Comparison of ENCODE assay signal across 8 mouse cellular contexts in genomic region chr15:82354126-82354945, GRCm38 (mm10). TPM values are rescaled to one million over a fixed set of nuclear protein-coding genes. Genes with fewer than 3 reads are reported as not detected.
DNase-seq lines count a peak whose midpoint lies in the region; ATAC-seq lines count a peak whose summit lies in the region.

Ndufa6 (minus strand) TSS chr15:82354322.

- peak within 1 kb of the TSS; percentile 95 for H3K27ac ChIP-seq in brown adipose tissue, adult 24 weeks (replicated peaks; ENCODE audit: low read depth, low read length)
- peak within 1 kb of the TSS; percentile 94 for H3K27ac ChIP-seq in heart, embryonic 13.5 days (replicated peaks)
- H3K27ac ChIP-seq in liver, embryonic 12.5 days = peak within 1 kb of the TSS; percentile 94
- peak within 1 kb of the TSS; percentile 94 for H3K27ac ChIP-seq in stomach, embryonic 15.5 days

- WGBS in heart, embryonic 13.5 days = 2% methylated on average over 56 of the region's 57 CpGs
- 2% methylated on average over 57 of the region's 57 CpGs for WGBS in liver, embryonic 12.5 days (ENCODE audit: insufficient replicate concordance)
- WGBS in stomach, embryonic 15.5 days = 1% methylated on average over 57 of the region's 57 CpGs

- DNase-seq in CD4-positive, CD25-positive, alpha-beta regulatory T cell, adult 2 months (ENCODE audit: low read depth, low spot score) = peak; percentile 100
- DNase-seq in fat pad, adult 2 months (ENCODE audit: extremely low read depth, low read depth, low spot score) = peak; percentile 81
- DNase-seq in kidney, postnatal 10 days = peak; percentile 98
- DNase-seq in natural killer cell, adult 2 months (ENCODE audit: low spot score in 2 of 2) = peak; percentile 95 to 97

- peak within 1 kb of the TSS; percentile 86 for H3K4me3 ChIP-seq in brown adipose tissue, adult 24 weeks (ENCODE audit: insufficient read depth, low read depth, low read length)
- H3K4me3 ChIP-seq in heart, embryonic 13.5 days = peak within 1 kb of the TSS; percentile 92
- peak within 1 kb of the TSS; percentile 96 for H3K4me3 ChIP-seq in liver, embryonic 12.5 days
- H3K4me3 ChIP-seq in stomach, embryonic 15.5 days (replicated peaks) = peak within 1 kb of the TSS; percentile 79

- H3K27me3 ChIP-seq in heart, embryonic 13.5 days (replicated peaks) = no peaks in the 10 kb centered on the region
- no peaks in the 10 kb centered on the region for H3K27me3 ChIP-seq in liver, embryonic 12.5 days (replicated peaks)
- no peaks in the 10 kb centered on the region for H3K27me3 ChIP-seq in stomach, embryonic 15.5 days (replicated peaks)

- peak within 1 kb of the TSS; percentile 99 for H3K9ac ChIP-seq in heart, embryonic 13.5 days
- peak within 1 kb of the TSS; percentile 99 for H3K9ac ChIP-seq in liver, embryonic 12.5 days
- peak within 1 kb of the TSS; percentile 94 for H3K9ac ChIP-seq in stomach, embryonic 15.5 days

- H3K4me1 ChIP-seq in brown adipose tissue, adult 24 weeks (ENCODE audit: control insufficient read depth, insufficient read depth, insufficient read length, low read length) = peaks cover 6% of the 10 kb centered on the region
- H3K4me1 ChIP-seq in heart, embryonic 13.5 days = peaks cover 45% of the 10 kb centered on the region
- peaks cover 58% of the 10 kb centered on the region for H3K4me1 ChIP-seq in liver, embryonic 12.5 days
- H3K4me1 ChIP-seq in stomach, embryonic 15.5 days = peaks cover 30% of the 10 kb centered on the region

- peak; percentile 97 for ATAC-seq in heart, embryonic 13.5 days (ENCODE audit: extremely low read depth, insufficient number of reproducible peaks, low FRiP score, low TSS enrichment)
- peak; percentile 99 for ATAC-seq in liver, embryonic 12.5 days
- peak; percentile 99 for ATAC-seq in stomach, embryonic 15.5 days (ENCODE audit: insufficient read depth, low FRiP score, low read depth)

- peak within 1 kb of the TSS; percentile 90 for H3K4me2 ChIP-seq in heart, embryonic 13.5 days
- H3K4me2 ChIP-seq in liver, embryonic 12.5 days = peak within 1 kb of the TSS; percentile 84
- H3K4me2 ChIP-seq in stomach, embryonic 15.5 days = peak within 1 kb of the TSS; percentile 74

- H3K36me3 ChIP-seq in heart, embryonic 13.5 days = peaks cover 21% of the 10 kb centered on the region
- H3K36me3 ChIP-seq in liver, embryonic 12.5 days = peaks cover 22% of the 10 kb centered on the region
- peaks cover 11% of the 10 kb centered on the region for H3K36me3 ChIP-seq in stomach, embryonic 15.5 days

- H3K9me3 ChIP-seq in heart, embryonic 13.5 days = no peaks in the 10 kb centered on the region
- H3K9me3 ChIP-seq in liver, embryonic 12.5 days (replicated peaks) = no peaks in the 10 kb centered on the region
- H3K9me3 ChIP-seq in stomach, embryonic 15.5 days = no peaks in the 10 kb centered on the region

RNA-seq across cellular contexts. Expression of gene Ndufa6, which starts in this region (rescaled TPM):
- polyA plus RNA-seq in brown adipose tissue, adult 24 weeks (2012; ENCODE audit: insufficient read depth, insufficient read length, missing spikeins) = 2,100 and 2,481 TPM in 2 replicates
- polyA plus RNA-seq in heart, embryonic 13.5 days (2015; fragmentation: Nextera tagmentation; extraction: Ambion mirVana) = 473 and 541 TPM in 2 replicates
- polyA plus RNA-seq in liver, embryonic 12.5 days (2016; fragmentation: Nextera tagmentation; extraction: Ambion mirVana) = 368 and 383 TPM in 2 replicates
- 403 and 420 TPM in 2 replicates for polyA plus RNA-seq in stomach, embryonic 15.5 days (2015; fragmentation: Nextera tagmentation; extraction: Ambion mirVana)

Comparison
In these comparisons a context has a peak if more than half of its experiments do, and no peak if none do; other contexts are left out.
1. Peak in every context shown above with its lines: DNase-seq, ATAC-seq, H3K4me3 ChIP-seq and H3K27ac ChIP-seq.